Mouse (Mus musculus): ENCODE data around the gene Tmem39b. TPM values are rescaled to one million over a fixed set of nuclear protein-coding genes. Genes with fewer than 3 reads are reported as not detected.
"Not testable (repeated sequence)": the region's sequence is repeated elsewhere in the genome, so short reads cannot be mapped to it uniquely, and the experiment has no call there.

Tmem39b gene
- polyA plus RNA-seq, 1 experiment from 2014 or later: 24.1 TPM

GRCm38 (mm10) chr4:129736173-129736572, 39.5 kb upstream of the Tmem39b start:
- H3K4me1 ChIP-seq (replicated peaks; ENCODE audit: control insufficient read depth, insufficient read depth, low read length): peaks cover 7% of the 10 kb centered on the region
- no peak overlapping the region for H3K27ac ChIP-seq (ENCODE audit: low read depth, low read length)
- H3K4me3 ChIP-seq (ENCODE audit: low read depth, low read length): no peak overlapping the region
- DNase-seq (ENCODE audit: low spot score): no peak
- H3K9me3 ChIP-seq (ENCODE audit: control insufficient read depth, low read length): no peaks in the 10 kb centered on the region
- H3K9ac ChIP-seq (ENCODE audit: low read depth, low read length): no peak overlapping the region
- no peak overlapping the region for H3K4me2 ChIP-seq
- H3K36me3 ChIP-seq (ENCODE audit: control insufficient read depth, insufficient read depth, low read length): no peaks in the 10 kb centered on the region
- no peaks in the 10 kb centered on the region for H3K27me3 ChIP-seq (replicated peaks; ENCODE audit: control insufficient read depth, insufficient read depth, low read length)
- ATAC-seq (replicated peaks; ENCODE audit: low FRiP score): no peak
- 84% methylated on average over 1 of the region's 1 CpGs for WGBS

GRCm38 (mm10) chr4:129735485-129735884, 38.8 kb upstream of the Tmem39b start:
- not testable (repeated sequence) for H3K9ac ChIP-seq (ENCODE audit: low read depth, low read length); H3K4me3 ChIP-seq (ENCODE audit: low read depth, low read length); H3K27ac ChIP-seq (ENCODE audit: low read depth, low read length); H3K9me3 ChIP-seq (ENCODE audit: control insufficient read depth, low read length); H3K4me1 ChIP-seq (replicated peaks; ENCODE audit: control insufficient read depth, insufficient read depth, low read length); H3K4me2 ChIP-seq; DNase-seq (ENCODE audit: low spot score); ATAC-seq (replicated peaks; ENCODE audit: low FRiP score); H3K27me3 ChIP-seq (replicated peaks; ENCODE audit: control insufficient read depth, insufficient read depth, low read length); H3K36me3 ChIP-seq (ENCODE audit: control insufficient read depth, insufficient read depth, low read length)
- WGBS: 99% methylated on average over 4 of the region's 4 CpGs

- ATAC-seq (replicated peaks; ENCODE audit: low FRiP score): no peak
These were observed 34.8 kb upstream of the Tmem39b start for GRCm38 (mm10) chr4:129731423-129731822.

GRCm38 (mm10) chr4:129716310-129716709, 19.7 kb upstream of the Tmem39b start:
- ATAC-seq (replicated peaks; ENCODE audit: low FRiP score) (no peak), DNase-seq (ENCODE audit: low spot score) (no peak)
- Histone ChIP-seq H3K27me3 (replicated peaks; ENCODE audit: control insufficient read depth, insufficient read depth, low read length) (no peaks in the 10 kb centered on the region), H3K27ac (ENCODE audit: low read depth, low read length) (no peak overlapping the region), H3K9ac (ENCODE audit: low read depth, low read length) (no peak overlapping the region), H3K4me3 (ENCODE audit: low read depth, low read length) (no peak overlapping the region), H3K4me2 (no peak overlapping the region), H3K4me1 (replicated peaks; ENCODE audit: control insufficient read depth, insufficient read depth, low read length) (no peaks in the 10 kb centered on the region), H3K9me3 (ENCODE audit: control insufficient read depth, low read length) (no peaks in the 10 kb centered on the region), H3K36me3 (ENCODE audit: control insufficient read depth, insufficient read depth, low read length) (peaks cover 56% of the 10 kb centered on the region)
- 93% methylated on average over 9 of the region's 9 CpGs for WGBS

More at GRCm38 (mm10) chr4:129731423-129731822, 34.8 kb upstream of the Tmem39b start:
- DNase-seq (ENCODE audit: low spot score): no peak
- Histone ChIP-seq H3K36me3 (ENCODE audit: control insufficient read depth, insufficient read depth, low read length) (peaks cover 17% of the 10 kb centered on the region), H3K27ac (ENCODE audit: low read depth, low read length) (no peak overlapping the region), H3K4me1 (replicated peaks; ENCODE audit: control insufficient read depth, insufficient read depth, low read length) (no peaks in the 10 kb centered on the region; the same call in 1 of the 2 replicates), H3K4me3 (ENCODE audit: low read depth, low read length) (no peak overlapping the region), H3K9me3 (ENCODE audit: control insufficient read depth, low read length) (no peaks in the 10 kb centered on the region), H3K9ac (ENCODE audit: low read depth, low read length) (no peak overlapping the region), H3K27me3 (replicated peaks; ENCODE audit: control insufficient read depth, insufficient read depth, low read length) (no peaks in the 10 kb centered on the region), H3K4me2 (no peak overlapping the region)
- WGBS: 67% methylated on average over 5 of the region's 5 CpGs

GRCm38 (mm10) chr4:129709486-129710129, 13.0 kb upstream of the Tmem39b start:
- Histone ChIP-seq H3K27ac (ENCODE audit: low read depth, low read length) (no peak overlapping the region), H3K36me3 (ENCODE audit: control insufficient read depth, insufficient read depth, low read length) (peaks cover 62% of the 10 kb centered on the region), H3K27me3 (replicated peaks; ENCODE audit: control insufficient read depth, insufficient read depth, low read length) (no peaks in the 10 kb centered on the region), H3K9me3 (ENCODE audit: control insufficient read depth, low read length) (no peaks in the 10 kb centered on the region), H3K9ac (ENCODE audit: low read depth, low read length) (no peak overlapping the region), H3K4me2 (no peak overlapping the region), H3K4me3 (ENCODE audit: low read depth, low read length) (no peak overlapping the region), H3K4me1 (replicated peaks; ENCODE audit: control insufficient read depth, insufficient read depth, low read length) (no peaks in the 10 kb centered on the region)
- no peak for ATAC-seq (replicated peaks; ENCODE audit: low FRiP score)
- 91% methylated on average over 8 of the region's 8 CpGs for WGBS
- DNase-seq (ENCODE audit: low spot score): no peak

GRCm38 (mm10) chr4:129706750-129707149, 10.1 kb upstream of the Tmem39b start:
- 81% methylated on average over 3 of the region's 3 CpGs for WGBS

GRCm38 (mm10) chr4:129702454-129702853, 5.8 kb upstream of the Tmem39b start:
- H3K4me2 ChIP-seq: no peak overlapping the region
- H3K36me3 ChIP-seq (ENCODE audit: control insufficient read depth, insufficient read depth, low read length): peaks cover 23% of the 10 kb centered on the region
- DNase-seq (ENCODE audit: low spot score) (peak; percentile 46), ATAC-seq (replicated peaks; ENCODE audit: low FRiP score) (no peak)
- no peak overlapping the region for H3K9ac ChIP-seq (ENCODE audit: low read depth, low read length)
- 58% methylated on average over 11 of the region's 11 CpGs for WGBS
- H3K27me3 ChIP-seq (replicated peaks; ENCODE audit: control insufficient read depth, insufficient read depth, low read length): no peaks in the 10 kb centered on the region
- H3K4me3 ChIP-seq (ENCODE audit: low read depth, low read length): no peak overlapping the region
- H3K4me1 ChIP-seq (replicated peaks; ENCODE audit: control insufficient read depth, insufficient read depth, low read length): peaks cover 3% of the 10 kb centered on the region
- H3K9me3 ChIP-seq (ENCODE audit: control insufficient read depth, low read length): no peaks in the 10 kb centered on the region
- no peak overlapping the region for H3K27ac ChIP-seq (ENCODE audit: low read depth, low read length)

More at GRCm38 (mm10) chr4:129706750-129707149, 10.1 kb upstream of the Tmem39b start:
- Histone ChIP-seq H3K4me1 (replicated peaks; ENCODE audit: control insufficient read depth, insufficient read depth, low read length) (peaks cover under 1% of the 10 kb centered on the region), H3K9ac (ENCODE audit: low read depth, low read length) (no peak overlapping the region), H3K9me3 (ENCODE audit: control insufficient read depth, low read length) (no peaks in the 10 kb centered on the region), H3K4me3 (ENCODE audit: low read depth, low read length) (no peak overlapping the region), H3K27ac (ENCODE audit: low read depth, low read length) (no peak overlapping the region), H3K36me3 (ENCODE audit: control insufficient read depth, insufficient read depth, low read length) (peaks cover 62% of the 10 kb centered on the region), H3K27me3 (replicated peaks; ENCODE audit: control insufficient read depth, insufficient read depth, low read length) (no peaks in the 10 kb centered on the region), H3K4me2 (no peak overlapping the region)
- ATAC-seq (replicated peaks; ENCODE audit: low FRiP score) (no peak), DNase-seq (ENCODE audit: low spot score) (no peak)

GRCm38 (mm10) chr4:129701503-129702377, 5.1 kb upstream of the Tmem39b start:
- WGBS: 53% methylated on average over 17 of the region's 17 CpGs
- peaks cover 8% of the 10 kb centered on the region for H3K4me1 ChIP-seq (replicated peaks; ENCODE audit: control insufficient read depth, insufficient read depth, low read length)
- H3K36me3 ChIP-seq (ENCODE audit: control insufficient read depth, insufficient read depth, low read length): peaks cover 21% of the 10 kb centered on the region
- DNase-seq (ENCODE audit: low spot score): peak; percentile 71
- no peak overlapping the region for H3K9ac ChIP-seq (ENCODE audit: low read depth, low read length)
- H3K27me3 ChIP-seq (replicated peaks; ENCODE audit: control insufficient read depth, insufficient read depth, low read length): no peaks in the 10 kb centered on the region
- H3K4me3 ChIP-seq (ENCODE audit: low read depth, low read length): no peak overlapping the region
- no peak overlapping the region for H3K27ac ChIP-seq (ENCODE audit: low read depth, low read length)
- H3K9me3 ChIP-seq (ENCODE audit: control insufficient read depth, low read length): no peaks in the 10 kb centered on the region
- H3K4me2 ChIP-seq: peak overlapping the region; percentile 47
- ATAC-seq (replicated peaks; ENCODE audit: low FRiP score): peak; percentile 52

All from liver, embryonic 11.5 days (tissue).